Mouse (Mus musculus) thymus, postnatal 10 days (tissue): Measurements from ENCODE around the gene Rem2.

Source experiments
- DNase-seq, 2 experiments: peaks; one replicate each; pipeline ENCODE4 v3.0.0; 2021; ENCODE audit warnings: low spot score in 2 of 2

Gene Rem2

GRCm38 (mm10) chr14:54475941-54476844, at the start of gene Rem2:
Gene Rem2 (plus strand): TSS chr14:54476100.
- DNase-seq = no peak

GRCm38 (mm10) chr14:54426689-54427398, 49.1 kb upstream of the Rem2 start, which contains the start of gene Mrpl52:
Gene Mrpl52 (plus strand): TSS chr14:54426909.
- DNase-seq = peak; percentile 82 to 86

- no peak for DNase-seq
Measured at GRCm38 (mm10) chr14:54427696-54428095, 48.2 kb upstream of the Rem2 start.

- DNase-seq = no peak
Measured at GRCm38 (mm10) chr14:54428421-54428820, 47.5 kb upstream of the Rem2 start.

GRCm38 (mm10) chr14:54429332-54430093, 46.4 kb upstream of the Rem2 start:
- no peak for DNase-seq

GRCm38 (mm10) chr14:54430406-54431145, 45.3 kb upstream of the Rem2 start:
- no peak for DNase-seq

GRCm38 (mm10) chr14:54431334-54432077, 44.4 kb upstream of the Rem2 start, which contains the start of gene Mmp14:
Gene Mmp14 (plus strand): TSS chr14:54431612.
- DNase-seq = peak in 1 of 2 experiments; percentile 40

- DNase-seq = peak in 1 of 2 experiments; percentile 38
Measured at GRCm38 (mm10) chr14:54432078-54432836, 43.6 kb upstream of the Rem2 start.

GRCm38 (mm10) chr14:54432837-54433830, 42.8 kb upstream of the Rem2 start:
- DNase-seq = no peak

GRCm38 (mm10) chr14:54433941-54434531, 41.9 kb upstream of the Rem2 start:
- DNase-seq = no peak

- DNase-seq = no peak
Measured at GRCm38 (mm10) chr14:54435194-54435918, 40.5 kb upstream of the Rem2 start.

- no peak for DNase-seq
Measured at GRCm38 (mm10) chr14:54439155-54439554, 36.7 kb upstream of the Rem2 start.

GRCm38 (mm10) chr14:54439610-54440009, 36.3 kb upstream of the Rem2 start:
- no peak for DNase-seq

GRCm38 (mm10) chr14:54440538-54440937, 35.4 kb upstream of the Rem2 start:
- no peak for DNase-seq

- DNase-seq = no peak
Measured at GRCm38 (mm10) chr14:54441365-54441764, 34.5 kb upstream of the Rem2 start.

GRCm38 (mm10) chr14:54442548-54442947, 33.4 kb upstream of the Rem2 start:
- DNase-seq = no peak

- no peak for DNase-seq
Measured at GRCm38 (mm10) chr14:54443196-54443595, 32.7 kb upstream of the Rem2 start.
